Mouse (Mus musculus): ENCODE results near the gene BC005537.
A peak's percentile ranks its signal among the peaks of the same experiment; 100 is the strongest.

The BC005537 gene

DNA sequence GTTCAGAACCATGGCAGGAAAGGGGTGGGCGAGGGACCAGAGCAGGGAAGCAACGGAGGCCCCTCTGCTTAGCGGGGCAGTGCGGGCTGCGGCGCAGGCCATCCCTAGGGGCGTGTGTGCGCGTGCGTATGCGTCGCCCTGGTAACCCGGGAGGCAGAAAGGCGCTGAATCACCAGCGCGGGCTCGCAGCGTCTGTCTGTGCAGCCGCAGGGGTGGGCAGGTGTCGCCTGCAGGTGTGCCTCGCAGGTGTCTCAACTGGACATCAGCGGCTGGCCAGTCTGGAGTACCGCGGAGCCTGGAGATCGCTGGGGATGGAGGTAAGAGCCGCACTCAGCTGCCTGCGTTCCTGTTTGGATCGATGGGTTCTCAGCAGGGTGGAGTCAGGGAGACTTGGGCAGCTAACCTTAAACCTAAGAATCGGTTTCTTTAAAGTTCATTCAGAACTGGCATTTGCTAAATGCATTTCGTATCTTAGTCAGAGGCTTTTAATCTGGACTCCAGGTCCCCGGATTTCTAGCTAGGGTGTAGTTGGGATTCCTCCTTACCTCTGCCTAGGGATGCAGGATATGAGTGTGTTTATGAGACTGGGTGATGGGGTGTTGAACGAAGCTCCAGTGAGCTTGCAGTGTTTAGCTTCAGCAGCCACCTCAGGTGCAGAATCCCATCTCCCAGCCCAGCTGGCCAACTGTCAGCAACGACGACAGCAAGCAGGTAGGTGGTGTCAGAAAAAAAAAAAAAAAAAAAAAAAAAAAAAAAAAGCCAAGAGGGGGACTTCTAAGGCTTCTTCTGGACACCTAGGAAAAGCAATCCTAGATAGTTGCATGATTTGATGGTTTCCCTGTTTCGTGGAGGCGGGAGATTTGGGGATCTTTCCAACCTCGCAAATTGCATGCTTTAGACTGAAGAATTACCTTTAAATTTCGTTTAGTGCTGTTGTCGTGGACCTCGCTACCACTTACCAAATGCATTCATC lies 43.8 kb downstream of the BC005537 start, which contains the start of gene D130043K22Rik:
TSS of gene D130043K22Rik (plus strand) at position 153 of the 973 bp plus-strand sequence.
- DNase-seq = peak; percentile 6

- DNase-seq = no peak
These were observed 47.9 kb downstream of the BC005537 start for GRCm38 (mm10) chr13:24849318-24849717.

DNA sequence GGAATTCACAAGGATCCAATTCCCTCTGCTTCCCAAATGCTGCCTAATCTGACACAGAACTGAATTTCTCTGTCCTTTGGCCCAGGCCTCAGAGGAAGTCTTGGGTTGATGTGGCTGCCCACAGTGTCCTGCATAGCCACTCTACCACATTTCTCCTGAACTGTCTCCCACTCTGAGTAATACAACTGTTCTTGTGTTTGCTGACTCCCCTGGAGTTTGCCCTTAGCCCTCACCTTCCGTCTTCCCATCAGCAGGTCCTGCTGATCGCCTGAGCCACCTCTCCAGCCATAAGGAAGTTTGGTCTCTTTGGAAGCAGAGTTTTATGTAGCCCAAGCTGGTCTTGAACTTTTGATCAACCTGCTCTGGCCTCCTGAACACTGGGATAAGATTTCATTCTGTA lies 50.5 kb downstream of the BC005537 start:
- no peak for DNase-seq

DNA sequence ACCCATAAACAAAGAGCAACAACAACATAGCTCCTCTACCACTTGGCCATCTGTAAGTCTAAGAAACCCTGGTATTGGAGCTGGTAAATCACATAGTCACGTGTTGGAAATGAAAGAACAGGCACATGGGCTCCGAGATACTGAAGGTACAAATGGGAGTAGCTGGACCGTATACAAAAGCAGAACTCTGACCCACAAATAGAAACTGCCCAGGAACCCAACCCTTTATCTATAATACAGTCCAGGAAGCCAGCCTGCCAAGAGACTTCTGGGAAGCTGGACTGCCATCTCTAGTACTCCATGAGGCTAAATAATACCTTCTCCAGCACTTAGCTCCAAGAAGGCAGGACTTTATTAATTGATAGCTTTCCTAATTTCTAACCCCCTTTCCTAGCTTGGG lies 51.1 kb downstream of the BC005537 start:
- no peak for DNase-seq

DNA sequence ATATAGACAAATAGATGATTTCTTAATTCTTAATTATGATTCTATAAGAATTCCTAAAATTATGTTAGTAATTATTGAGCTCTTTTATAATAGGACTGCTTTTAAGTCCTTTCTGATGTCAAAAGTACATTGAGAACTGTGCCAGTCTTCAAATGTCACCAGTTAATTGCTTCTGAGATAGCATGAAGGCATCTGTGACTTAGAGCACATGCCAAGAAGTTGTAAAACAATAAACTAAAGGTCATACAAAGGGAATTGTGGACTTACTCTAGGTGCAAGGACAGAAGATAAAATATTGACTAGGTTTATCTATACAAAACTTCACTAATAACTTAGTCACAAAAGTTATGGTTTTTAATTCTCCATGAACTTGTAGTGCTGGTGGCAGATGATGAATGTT lies 57.7 kb downstream of the BC005537 start:
- no peak for DNase-seq

- no peak for DNase-seq
These were observed 59.6 kb downstream of the BC005537 start for GRCm38 (mm10) chr13:24861084-24861483.

- peak; percentile 5 for DNase-seq
These were observed 60.6 kb downstream of the BC005537 start for GRCm38 (mm10) chr13:24862021-24862420.

- DNase-seq = peak; percentile 84
These were observed 61.1 kb downstream of the BC005537 start for GRCm38 (mm10) chr13:24862520-24862919.
